Mouse (Mus musculus) midbrain, embryonic 12.5 days (tissue): Measurements from ENCODE around the gene Erg. TPM values are rescaled to one million over a fixed set of nuclear protein-coding genes. Genes with fewer than 3 reads are reported as not detected.
A peak's percentile ranks its signal among the peaks of the same experiment; 100 is the strongest.

Experiments used
- ATAC-seq: fragments of 200-750 bp; cut with Nextera tagmentation; 2 replicates; pipeline ENCODE4 v1.8.0; 2017; ENCODE audit warnings: low read depth, moderate TSS enrichment, moderate library complexity; ENCODE audit not compliant: low FRiP score
- H3K27ac ChIP-seq: fragments of 300-500 bp; sonication (generic); replicated peaks from 2 replicates; pipeline ENCODE4 v1.5.1; 2016; ENCODE audit warnings: mild to moderate bottlenecking
- H3K27me3 ChIP-seq: fragments of 300-500 bp; sonication (generic); 2 replicates; pipeline ENCODE4 v1.6.1; 2016; ENCODE audit warnings: mild to moderate bottlenecking
- H3K36me3 ChIP-seq: fragments of 300-500 bp; sonication (generic); 2 replicates; pipeline ENCODE4 v1.6.1; 2016
- H3K4me1 ChIP-seq: fragments of 300-500 bp; sonication (generic); 2 replicates; pipeline ENCODE4 v1.6.1; 2016
- H3K4me2 ChIP-seq: fragments of 300-500 bp; sonication (generic); replicated peaks from 2 replicates; pipeline ENCODE4 v1.6.1; 2016; ENCODE audit warnings: mild to moderate bottlenecking, moderate library complexity
- H3K4me3 ChIP-seq: fragments of 300-500 bp; sonication (generic); 2 replicates; pipeline ENCODE4 v1.5.1; 2016; ENCODE audit warnings: mild to moderate bottlenecking
- H3K9ac ChIP-seq: fragments of 300-500 bp; sonication (generic); replicated peaks from 2 replicates; pipeline ENCODE4 v1.6.1; 2016; ENCODE audit warnings: mild to moderate bottlenecking, moderate library complexity
- H3K9me3 ChIP-seq: fragments of 300-500 bp; sonication (generic); 2 replicates; pipeline ENCODE4 v1.6.1; 2016; ENCODE audit warnings: mild to moderate bottlenecking
- WGBS: fragments of 180-500 bp; shearing (Covaris S2); methylation state at CpG from one replicate; pipeline ENCODE4 v1.1.7; 2016; 5-methylcytosine and 5-hydroxymethylcytosine counted together
- polyA plus RNA-seq: library from polyadenylated mRNA; unstranded; fragments of >200 nt; fragmentation: Nextera tagmentation; extraction: Ambion mirVana; gene quantifications from 2 replicates; pipeline ENCODE4 v1.2.1, GENCODE M21; 2016

The Erg gene
- polyA plus RNA-seq, 1 experiment from 2014 or later, result 4.3 TPM

DNA sequence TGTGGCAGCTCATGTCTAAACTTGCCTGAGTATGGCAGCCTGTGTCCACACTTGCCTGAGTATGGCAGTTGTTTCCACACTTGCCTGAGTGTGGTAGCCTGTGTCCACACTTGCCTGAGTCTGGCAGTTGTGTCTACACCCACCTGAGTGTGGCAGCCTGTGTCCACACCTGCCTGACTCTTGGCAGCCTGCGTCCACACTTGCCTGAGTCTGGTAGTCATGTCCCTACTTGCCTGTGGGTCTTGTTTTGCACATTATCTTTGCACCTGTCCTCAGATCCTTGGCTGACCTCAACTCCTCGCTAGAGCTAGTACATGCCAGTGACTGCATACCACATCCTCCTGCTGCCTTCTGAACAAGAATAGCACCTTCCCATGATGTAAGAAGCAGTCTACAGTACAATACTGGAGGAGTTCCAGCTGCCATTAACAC is 153.8 kb downstream of the Erg start:
- Histone ChIP-seq H3K4me1 (no peaks in the 10 kb centered on the region), H3K27ac (no peak overlapping the region), H3K9me3 (no peaks in the 10 kb centered on the region), H3K4me2 (no peak overlapping the region), H3K36me3 (no peaks in the 10 kb centered on the region), H3K9ac (no peak overlapping the region), H3K4me3 (no peak overlapping the region), H3K27me3 (no peaks in the 10 kb centered on the region)
- ATAC-seq, result no peak
- WGBS, result 92% methylated on average over 2 of the region's 2 CpGs

DNA sequence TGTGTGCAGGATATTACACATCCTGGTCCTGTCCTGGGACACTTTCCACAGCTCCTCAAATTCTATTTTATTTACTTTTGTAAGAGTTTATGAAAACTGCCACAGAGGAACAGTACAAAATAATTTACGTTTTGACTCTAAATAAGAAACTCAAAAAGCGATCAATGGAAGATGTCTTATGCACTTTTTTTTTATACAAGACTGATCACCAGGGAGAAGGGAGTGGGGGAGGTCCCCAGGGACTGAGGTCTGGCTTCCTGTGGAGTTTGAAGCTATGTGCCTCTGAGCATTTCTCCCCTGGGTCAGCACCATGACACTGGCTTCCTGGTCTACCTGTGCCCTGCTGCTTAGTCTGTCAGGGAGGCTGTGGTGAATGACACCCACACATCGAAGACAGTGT is 156.5 kb downstream of the Erg start:
- no peaks in the 10 kb centered on the region for H3K4me1 ChIP-seq
- H3K9ac ChIP-seq, result no peak overlapping the region
- no peak overlapping the region for H3K4me2 ChIP-seq
- H3K9me3 ChIP-seq, result no peaks in the 10 kb centered on the region
- H3K4me3 ChIP-seq, result no peak overlapping the region
- no peak for ATAC-seq
- no peaks in the 10 kb centered on the region for H3K36me3 ChIP-seq
- no peak overlapping the region for H3K27ac ChIP-seq
- 92% methylated on average over 3 of the region's 3 CpGs for WGBS
- H3K27me3 ChIP-seq, result peaks cover 7% of the 10 kb centered on the region

DNA sequence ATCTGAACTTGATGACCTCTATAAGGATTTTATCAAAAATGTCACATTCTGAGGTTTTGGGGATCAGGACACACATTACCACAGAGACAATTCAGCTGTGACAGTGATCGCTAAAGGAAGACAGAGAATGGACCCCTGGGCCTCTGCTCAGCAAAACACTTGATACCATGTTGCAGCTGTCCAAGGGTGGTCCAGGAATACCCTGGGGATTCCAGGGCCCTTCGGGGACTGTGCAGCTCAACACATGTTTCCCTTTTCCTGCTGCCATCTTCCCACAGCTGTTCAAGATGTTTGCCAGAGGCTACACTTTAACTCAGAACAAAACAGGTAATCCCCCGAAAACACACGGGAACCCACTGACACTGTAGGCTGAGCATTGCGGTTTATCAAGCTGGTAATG is 158.2 kb downstream of the Erg start:
- H3K27me3 ChIP-seq, result peaks cover 20% of the 10 kb centered on the region
- 86% methylated on average over 5 of the region's 5 CpGs for WGBS
- H3K9ac ChIP-seq, result no peak overlapping the region
- H3K36me3 ChIP-seq, result no peaks in the 10 kb centered on the region
- no peak overlapping the region for H3K4me3 ChIP-seq
- H3K27ac ChIP-seq, result no peak overlapping the region
- H3K9me3 ChIP-seq, result no peaks in the 10 kb centered on the region
- no peaks in the 10 kb centered on the region for H3K4me1 ChIP-seq
- H3K4me2 ChIP-seq, result no peak overlapping the region
- ATAC-seq, result no peak

- Histone ChIP-seq H3K9me3 (no peaks in the 10 kb centered on the region), H3K27me3 (peaks cover 28% of the 10 kb centered on the region), H3K4me3 (no peak overlapping the region), H3K36me3 (no peaks in the 10 kb centered on the region), H3K9ac (no peak overlapping the region), H3K27ac (no peak overlapping the region), H3K4me1 (no peaks in the 10 kb centered on the region), H3K4me2 (no peak overlapping the region)
- 90% methylated on average over 10 of the region's 10 CpGs for WGBS
- no peak for ATAC-seq
These were observed 158.9 kb downstream of the Erg start for GRCm38 (mm10) chr16:95427512-95427911.

GRCm38 (mm10) chr16:95422658-95423073 is 163.7 kb downstream of the Erg start:
- H3K4me1 ChIP-seq, result peaks cover 13% of the 10 kb centered on the region
- H3K4me2 ChIP-seq, result no peak overlapping the region
- no peaks in the 10 kb centered on the region for H3K9me3 ChIP-seq
- no peak overlapping the region for H3K9ac ChIP-seq
- 84% methylated on average over 5 of the region's 5 CpGs for WGBS
- H3K36me3 ChIP-seq, result no peaks in the 10 kb centered on the region
- ATAC-seq, result no peak
- no peak overlapping the region for H3K4me3 ChIP-seq
- no peak overlapping the region for H3K27ac ChIP-seq
- H3K27me3 ChIP-seq, result peaks cover 32% of the 10 kb centered on the region

- H3K36me3 ChIP-seq, result no peaks in the 10 kb centered on the region
- WGBS, result 30% methylated on average over 7 of the region's 7 CpGs
- no peak overlapping the region for H3K9ac ChIP-seq
- H3K27ac ChIP-seq, result no peak overlapping the region
- H3K4me2 ChIP-seq, result no peak overlapping the region
- no peak overlapping the region for H3K4me3 ChIP-seq
- peaks cover 13% of the 10 kb centered on the region for H3K4me1 ChIP-seq
- peaks cover 32% of the 10 kb centered on the region for H3K27me3 ChIP-seq
- peak; percentile 79 for ATAC-seq
- H3K9me3 ChIP-seq, result no peaks in the 10 kb centered on the region
These were observed 165.0 kb downstream of the Erg start for GRCm38 (mm10) chr16:95421235-95421886.

DNA sequence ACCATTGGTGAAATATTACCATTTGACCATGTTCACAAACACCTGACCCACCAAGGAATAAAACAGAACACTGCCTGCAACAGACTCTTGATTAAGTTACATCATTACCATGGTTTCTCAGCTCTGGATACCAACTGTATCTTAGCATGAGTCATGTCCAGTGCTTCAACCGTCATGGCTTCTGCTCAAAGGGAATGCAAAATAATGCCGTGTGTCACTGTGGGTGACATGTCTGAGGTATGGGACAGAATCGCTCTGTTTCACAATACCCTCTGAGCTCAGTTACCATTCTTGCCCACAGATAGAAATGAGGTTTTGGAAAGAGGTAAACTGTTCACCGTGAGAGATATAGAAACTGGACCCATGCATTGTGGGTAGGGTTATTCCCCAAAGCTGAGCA is 170.5 kb downstream of the Erg start:
- ATAC-seq, result no peak

GRCm38 (mm10) chr16:95415372-95415771 is 171.0 kb downstream of the Erg start:
- H3K27me3 ChIP-seq, result 0 out of 2 replicates have a peak, but pooled peaks cover 3% of the 10 kb centered on the region
- WGBS, result 87% methylated on average over 9 of the region's 9 CpGs
- H3K27ac ChIP-seq, result no peak overlapping the region
- H3K4me2 ChIP-seq, result no peak overlapping the region
- no peaks in the 10 kb centered on the region for H3K4me1 ChIP-seq
- H3K36me3 ChIP-seq, result no peaks in the 10 kb centered on the region
- no peak overlapping the region for H3K4me3 ChIP-seq
- no peak overlapping the region for H3K9ac ChIP-seq
- H3K9me3 ChIP-seq, result no peaks in the 10 kb centered on the region
- no peak for ATAC-seq

More for the DNA sequence above, 170.5 kb downstream of the Erg start:
- no peak overlapping the region for H3K9ac ChIP-seq
- no peak overlapping the region for H3K4me2 ChIP-seq
- no peak overlapping the region for H3K4me3 ChIP-seq
- 90% methylated on average over 4 of the region's 4 CpGs for WGBS
- H3K9me3 ChIP-seq, result no peaks in the 10 kb centered on the region
- H3K36me3 ChIP-seq, result no peaks in the 10 kb centered on the region
- peaks cover 2% of the 10 kb centered on the region; the same call in 1 of the 2 replicates for H3K4me1 ChIP-seq
- 0 out of 2 replicates have a peak, but pooled peaks cover 3% of the 10 kb centered on the region for H3K27me3 ChIP-seq
- no peak overlapping the region for H3K27ac ChIP-seq

DNA sequence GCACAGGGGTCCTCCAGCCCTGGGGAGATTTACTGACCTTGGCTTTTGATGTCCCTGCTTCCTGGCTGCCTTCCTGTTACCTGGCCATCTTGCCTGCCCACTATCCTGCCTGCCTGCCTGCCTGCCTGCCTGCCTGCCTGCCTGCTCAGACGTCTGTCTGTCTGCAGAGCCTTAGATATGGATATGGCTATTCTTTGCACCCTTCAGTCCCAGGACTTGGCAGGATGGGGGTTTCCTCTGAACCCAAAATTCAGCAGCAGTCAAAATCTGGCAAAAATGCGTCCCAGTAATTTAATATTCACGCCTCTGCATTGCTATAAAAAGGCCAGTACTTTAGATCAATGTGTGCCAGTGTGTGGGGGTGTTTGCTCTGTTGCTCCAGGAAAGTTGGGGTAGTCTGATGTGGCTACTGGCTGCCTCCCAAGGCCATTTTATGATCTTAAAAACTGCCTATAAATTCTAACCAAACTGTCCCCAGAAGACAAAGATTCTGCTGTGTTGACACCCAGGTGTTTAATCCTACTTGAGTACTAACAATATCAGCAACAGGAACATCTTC is 172.9 kb downstream of the Erg start:
- Histone ChIP-seq H3K4me2 (no peak overlapping the region), H3K9ac (no peak overlapping the region), H3K9me3 (no peaks in the 10 kb centered on the region), H3K4me1 (no peaks in the 10 kb centered on the region), H3K27me3 (0 out of 2 replicates have a peak, but pooled peaks cover 3% of the 10 kb centered on the region), H3K36me3 (no peaks in the 10 kb centered on the region), H3K27ac (no peak overlapping the region), H3K4me3 (no peak overlapping the region)
- WGBS, result 80% methylated on average over 3 of the region's 3 CpGs
- ATAC-seq, result no peak

GRCm38 (mm10) chr16:95408096-95408495 is 178.3 kb downstream of the Erg start:
- Histone ChIP-seq H3K9me3 (no peaks in the 10 kb centered on the region), H3K4me2 (no peak overlapping the region), H3K27me3 (no peaks in the 10 kb centered on the region), H3K36me3 (no peaks in the 10 kb centered on the region), H3K4me1 (no peaks in the 10 kb centered on the region), H3K4me3 (no peak overlapping the region), H3K27ac (no peak overlapping the region), H3K9ac (no peak overlapping the region)
- WGBS, result 82% methylated on average over 14 of the region's 14 CpGs
- no peak for ATAC-seq

DNA sequence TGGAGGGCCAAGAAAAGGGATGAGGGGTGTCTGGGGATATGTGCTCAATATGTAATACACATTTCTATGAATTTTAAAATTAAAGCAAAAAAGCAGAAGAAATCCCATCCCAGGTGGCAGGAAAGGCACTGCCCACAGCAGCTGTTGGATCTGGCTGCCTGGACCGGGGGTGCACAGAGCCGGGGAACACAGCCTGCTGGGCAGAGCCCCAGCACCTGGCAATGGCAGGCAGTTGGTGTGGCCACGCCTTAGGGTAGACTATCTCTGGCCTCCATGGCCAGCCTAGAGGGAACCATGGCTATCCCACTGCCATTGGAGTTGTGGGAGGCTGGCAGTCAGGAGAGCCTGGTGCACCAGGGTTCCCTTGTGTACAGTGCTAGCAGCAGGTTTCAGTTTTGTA is 180.9 kb downstream of the Erg start:
- Histone ChIP-seq H3K27ac (no peak overlapping the region), H3K4me3 (no peak overlapping the region), H3K36me3 (no peaks in the 10 kb centered on the region), H3K4me2 (no peak overlapping the region), H3K4me1 (no peaks in the 10 kb centered on the region), H3K9ac (no peak overlapping the region), H3K9me3 (no peaks in the 10 kb centered on the region), H3K27me3 (no peaks in the 10 kb centered on the region)
- 91% methylated on average over 3 of the region's 3 CpGs for WGBS
- ATAC-seq, result no peak

DNA sequence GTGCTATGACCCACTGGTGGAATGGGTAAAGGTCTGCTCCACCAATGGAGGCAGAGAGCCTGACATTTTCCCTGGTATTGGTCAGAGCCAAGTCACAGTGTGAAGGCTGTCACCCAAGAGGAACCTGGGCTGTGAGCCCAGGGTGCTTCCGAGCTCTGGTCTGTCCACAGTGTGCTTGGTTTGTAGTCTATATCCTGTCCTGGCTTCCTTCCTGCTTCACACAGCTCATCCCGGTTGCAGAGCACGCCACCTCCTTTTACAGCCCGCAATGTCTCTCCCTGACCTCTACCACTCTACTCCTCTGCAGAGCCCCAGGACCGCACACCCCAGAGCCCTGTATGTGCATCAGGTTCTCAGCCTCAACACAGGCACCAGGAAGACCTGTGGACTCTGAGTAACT is 182.9 kb downstream of the Erg start:
- Histone ChIP-seq H3K9me3 (no peaks in the 10 kb centered on the region), H3K27ac (no peak overlapping the region), H3K4me3 (no peak overlapping the region), H3K36me3 (no peaks in the 10 kb centered on the region), H3K27me3 (no peaks in the 10 kb centered on the region), H3K4me2 (no peak overlapping the region), H3K4me1 (no peaks in the 10 kb centered on the region), H3K9ac (no peak overlapping the region)
- ATAC-seq, result no peak
- WGBS, result 89% methylated on average over 5 of the region's 5 CpGs

- WGBS, result 93% methylated on average over 9 of the region's 9 CpGs
These were observed 184.5 kb downstream of the Erg start for GRCm38 (mm10) chr16:95401869-95402268.

More at GRCm38 (mm10) chr16:95401869-95402268, 184.5 kb downstream of the Erg start:
- Histone ChIP-seq H3K4me1 (no peaks in the 10 kb centered on the region), H3K27ac (no peak overlapping the region), H3K4me3 (no peak overlapping the region), H3K36me3 (no peaks in the 10 kb centered on the region), H3K4me2 (no peak overlapping the region), H3K27me3 (no peaks in the 10 kb centered on the region), H3K9ac (no peak overlapping the region), H3K9me3 (no peaks in the 10 kb centered on the region)
- ATAC-seq, result no peak
